Mouse (Mus musculus) lung, embryonic 16.5 days (tissue): ENCODE results near the gene Rnf17. TPM values are rescaled to one million over a fixed set of nuclear protein-coding genes. Genes with fewer than 3 reads are reported as not detected.

Experiments
- ATAC-seq: fragments of 200-750 bp; cut with Nextera tagmentation; 2 replicates; pipeline ENCODE4 v1.8.0; 2017; ENCODE audit warnings: low read depth, mild to moderate bottlenecking, moderate library complexity
- H3K27ac ChIP-seq: fragments of 300-500 bp; sonication (generic); 2 replicates; pipeline ENCODE4 v1.5.1; 2014; ENCODE audit warnings: mild to moderate bottlenecking, control low read depth, low read length
- H3K27me3 ChIP-seq: fragments of 300-500 bp; sonication (generic); 2 replicates; pipeline ENCODE4 v1.6.1; 2014; ENCODE audit warnings: low read depth, low read length, mixed read lengths; ENCODE audit not compliant: control insufficient read depth, insufficient read depth
- H3K36me3 ChIP-seq: fragments of 300-500 bp; sonication (generic); 2 replicates; pipeline ENCODE4 v1.6.1; 2014; ENCODE audit warnings: low read length; ENCODE audit not compliant: control insufficient read depth, insufficient read depth
- H3K4me1 ChIP-seq: fragments of 300-500 bp; sonication (generic); replicated peaks from 2 replicates; pipeline ENCODE4 v1.6.1; 2014; ENCODE audit warnings: low read length, mixed read lengths; ENCODE audit not compliant: control insufficient read depth, insufficient read depth
- H3K4me2 ChIP-seq: fragments of 300-500 bp; sonication (generic); 2 replicates; pipeline ENCODE4 v1.6.1; 2014; ENCODE audit warnings: low read depth, low read length, control low read depth
- H3K4me3 ChIP-seq: fragments of 300-500 bp; sonication (generic); 2 replicates; pipeline ENCODE4 v1.5.1; 2014; ENCODE audit warnings: mild to moderate bottlenecking, low read length, control low read depth
- H3K9ac ChIP-seq: fragments of 300-500 bp; sonication (generic); 2 replicates; pipeline ENCODE4 v1.6.1; 2014; ENCODE audit warnings: low read length, control low read depth
- H3K9me3 ChIP-seq: fragments of 300-500 bp; sonication (generic); 2 replicates; pipeline ENCODE4 v1.6.1; 2016; ENCODE audit warnings: low read length; ENCODE audit not compliant: control insufficient read depth
- WGBS: fragments of 180-500 bp; shearing (Covaris S2); extraction: QIAGEN DNeasy Blood & Tissue Kit; methylation state at CpG from one replicate; pipeline ENCODE4 v1.1.7; 2014; 5-methylcytosine and 5-hydroxymethylcytosine counted together
- polyA plus RNA-seq: library from polyadenylated mRNA; unstranded; fragments of >200 nt; fragmentation: Nextera tagmentation; extraction: Ambion mirVana; gene quantifications from 2 replicates; pipeline ENCODE4 v1.2.1, GENCODE M21; 2015

The Rnf17 gene
- polyA plus RNA-seq, 1 experiment from 2014 or later, result 1.4 TPM

- H3K36me3 ChIP-seq, result no peaks in the 10 kb centered on the region
Measured at GRCm38 (mm10) chr14:56550960-56551359, 148.6 kb downstream of the Rnf17 start.

GRCm38 (mm10) chr14:56552924-56553323, 150.5 kb downstream of the Rnf17 start:
- H3K9ac ChIP-seq, result no peak overlapping the region
- no peak overlapping the region for H3K4me2 ChIP-seq
- H3K36me3 ChIP-seq, result no peaks in the 10 kb centered on the region
- H3K27ac ChIP-seq, result no peak overlapping the region
- H3K4me3 ChIP-seq, result no peak overlapping the region
- no peaks in the 10 kb centered on the region for H3K27me3 ChIP-seq
- ATAC-seq, result no peak
- no peaks in the 10 kb centered on the region for H3K4me1 ChIP-seq
- 93% methylated on average over 6 of the region's 6 CpGs for WGBS
- no peaks in the 10 kb centered on the region for H3K9me3 ChIP-seq

More at GRCm38 (mm10) chr14:56550960-56551359, 148.6 kb downstream of the Rnf17 start:
- no peak overlapping the region for H3K4me2 ChIP-seq
- no peak overlapping the region for H3K9ac ChIP-seq
- no peaks in the 10 kb centered on the region for H3K4me1 ChIP-seq
- WGBS, result 88% methylated on average over 4 of the region's 4 CpGs
- no peak for ATAC-seq
- no peaks in the 10 kb centered on the region for H3K27me3 ChIP-seq
- no peak overlapping the region for H3K27ac ChIP-seq
- H3K4me3 ChIP-seq, result no peak overlapping the region
- H3K9me3 ChIP-seq, result no peaks in the 10 kb centered on the region

- Histone ChIP-seq H3K4me2 (no peak overlapping the region), H3K4me3 (no peak overlapping the region), H3K27ac (no peak overlapping the region), H3K4me1 (no peaks in the 10 kb centered on the region), H3K9me3 (no peaks in the 10 kb centered on the region), H3K9ac (no peak overlapping the region), H3K27me3 (no peaks in the 10 kb centered on the region), H3K36me3 (peaks cover 2% of the 10 kb centered on the region; the same call in 1 of the 2 replicates)
- ATAC-seq, result no peak
- 93% methylated on average over 7 of the region's 7 CpGs for WGBS
Measured at GRCm38 (mm10) chr14:56553331-56553730, 150.9 kb downstream of the Rnf17 start.

DNA sequence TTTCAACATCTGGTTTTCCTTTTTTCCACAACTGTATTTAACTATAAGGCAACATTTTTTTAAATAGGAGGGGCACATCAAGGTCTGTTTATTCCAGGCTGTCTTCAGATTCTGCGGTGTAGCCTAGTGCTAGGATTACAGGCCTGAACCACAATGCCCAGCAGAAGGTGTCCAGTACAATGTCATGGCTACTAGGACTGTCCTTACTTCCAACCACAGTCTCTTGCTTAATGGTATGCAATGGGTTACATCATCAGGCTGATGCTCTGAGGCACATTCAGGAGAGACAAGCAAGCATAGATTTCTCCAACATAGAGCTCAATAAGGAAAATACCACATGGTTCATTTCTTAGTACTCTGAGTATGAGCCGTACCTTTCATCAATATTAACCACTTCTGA, 152.3 kb downstream of the Rnf17 start:
- H3K4me2 ChIP-seq, result no peak overlapping the region
- WGBS, result 93% methylated on average over 2 of the region's 2 CpGs
- H3K27me3 ChIP-seq, result no peaks in the 10 kb centered on the region
- no peak overlapping the region for H3K9ac ChIP-seq
- H3K36me3 ChIP-seq, result peaks cover 5% of the 10 kb centered on the region; the same call in 1 of the 2 replicates
- H3K27ac ChIP-seq, result no peak overlapping the region
- ATAC-seq, result no peak
- H3K9me3 ChIP-seq, result no peaks in the 10 kb centered on the region
- H3K4me1 ChIP-seq, result no peaks in the 10 kb centered on the region
- H3K4me3 ChIP-seq, result no peak overlapping the region

DNA sequence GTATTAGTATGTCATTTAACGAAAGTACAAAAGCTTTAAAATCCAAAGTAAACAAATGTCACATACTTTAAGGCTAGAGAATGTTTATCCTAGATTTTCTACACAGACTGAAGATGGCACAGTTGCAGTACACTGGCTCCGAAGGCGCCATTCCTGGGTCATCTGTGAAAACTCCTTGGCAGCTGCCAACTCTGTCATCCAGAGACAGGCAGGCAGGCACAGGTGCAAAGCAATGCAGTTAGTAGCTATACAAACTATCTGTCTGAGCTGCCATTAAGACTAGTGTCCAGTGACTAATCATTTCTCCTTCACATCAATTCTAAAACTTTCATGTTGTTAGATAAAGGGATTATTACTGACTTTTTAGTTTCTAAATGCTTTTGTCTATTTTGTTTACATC, 156.8 kb downstream of the Rnf17 start:
- no peaks in the 10 kb centered on the region for H3K27me3 ChIP-seq
- no peak for ATAC-seq
- no peak overlapping the region for H3K27ac ChIP-seq
- WGBS, result 63% methylated on average over 3 of the region's 3 CpGs
- H3K4me1 ChIP-seq, result no peaks in the 10 kb centered on the region
- H3K36me3 ChIP-seq, result peaks cover 5% of the 10 kb centered on the region
- no peaks in the 10 kb centered on the region for H3K9me3 ChIP-seq
- no peak overlapping the region for H3K9ac ChIP-seq
- H3K4me3 ChIP-seq, result no peak overlapping the region
- no peak overlapping the region for H3K4me2 ChIP-seq

GRCm38 (mm10) chr14:56567476-56567875, 165.1 kb downstream of the Rnf17 start:
- Histone ChIP-seq H3K4me2 (0 out of 2 replicates have a peak overlapping the region, but pooled peaks have one; percentile 14), H3K27ac (peak overlapping the region; percentile 24; the same call in 1 of the 2 replicates), H3K4me3 (no peak overlapping the region), H3K4me1 (peaks cover 7% of the 10 kb centered on the region), H3K36me3 (no peaks in the 10 kb centered on the region; the same call in 1 of the 2 replicates), H3K27me3 (no peaks in the 10 kb centered on the region), H3K9me3 (no peaks in the 10 kb centered on the region), H3K9ac (no peak overlapping the region)
- ATAC-seq, result no peak
- 50% methylated on average over 7 of the region's 7 CpGs for WGBS

- Histone ChIP-seq H3K36me3 (no peaks in the 10 kb centered on the region), H3K4me1 (peaks cover 8% of the 10 kb centered on the region), H3K27me3 (no peaks in the 10 kb centered on the region), H3K9me3 (no peaks in the 10 kb centered on the region), H3K27ac (no peak overlapping the region), H3K4me2 (no peak overlapping the region), H3K4me3 (no peak overlapping the region), H3K9ac (no peak overlapping the region)
- WGBS, result 80% methylated on average over 4 of the region's 4 CpGs
- no peak for ATAC-seq
Measured at GRCm38 (mm10) chr14:56569041-56569440, 166.7 kb downstream of the Rnf17 start.

DNA sequence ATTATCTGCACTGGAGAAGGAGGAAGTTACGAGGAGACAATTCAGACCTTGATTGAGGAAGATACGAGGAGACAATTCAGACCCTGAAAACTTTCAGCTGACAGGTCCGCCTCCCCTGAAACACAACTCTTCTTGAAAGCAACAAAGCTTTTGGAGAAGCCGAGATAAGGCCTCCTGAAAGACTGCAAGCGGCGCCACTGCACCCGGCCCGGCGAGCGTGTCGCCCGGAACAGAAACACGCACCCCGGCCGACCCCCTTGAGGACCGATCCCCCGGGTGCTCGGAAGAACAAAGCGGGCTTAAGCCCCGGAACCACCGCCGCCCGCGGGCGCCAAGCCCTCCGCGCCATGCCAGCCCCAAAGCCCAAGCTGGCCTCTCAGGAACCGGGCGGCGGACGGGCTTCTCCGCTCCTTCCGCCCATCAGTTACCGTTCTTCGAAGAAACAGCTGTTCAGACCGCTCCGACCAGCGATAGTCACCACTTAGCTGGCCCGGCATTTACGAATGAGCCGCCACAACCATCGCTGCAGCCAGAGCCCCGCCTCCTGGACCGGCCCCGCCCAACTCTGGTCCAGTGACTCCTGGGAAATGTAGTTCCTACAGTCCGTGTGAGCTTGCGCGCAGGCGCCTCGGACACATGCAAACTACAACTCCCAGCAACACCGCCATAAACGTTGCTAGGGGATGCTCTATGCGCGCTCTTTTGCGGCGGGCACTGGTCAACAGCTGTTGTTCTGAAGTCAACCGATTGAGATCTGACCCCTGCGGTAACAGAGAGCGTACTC, 169.1 kb downstream of the Rnf17 start:
- peaks cover 11% of the 10 kb centered on the region for H3K4me1 ChIP-seq
- H3K9ac ChIP-seq, result peak overlapping the region; percentile 72
- peak; percentile 99 for ATAC-seq
- WGBS, result under 1% methylated on average over 59 of the region's 59 CpGs
- H3K9me3 ChIP-seq, result no peaks in the 10 kb centered on the region
- peak overlapping the region; percentile 74 for H3K27ac ChIP-seq
- peak overlapping the region; percentile 76 for H3K4me3 ChIP-seq
- H3K36me3 ChIP-seq, result no peaks in the 10 kb centered on the region
- no peaks in the 10 kb centered on the region for H3K27me3 ChIP-seq
- peak overlapping the region; percentile 64 for H3K4me2 ChIP-seq

- H3K9me3 ChIP-seq, result no peaks in the 10 kb centered on the region
- H3K27me3 ChIP-seq, result no peaks in the 10 kb centered on the region
- no peak overlapping the region for H3K27ac ChIP-seq
- H3K4me1 ChIP-seq, result peaks cover 11% of the 10 kb centered on the region
- 0 out of 2 replicates have a peak overlapping the region, but pooled peaks have one; percentile 76 for H3K4me3 ChIP-seq
- H3K36me3 ChIP-seq, result no peaks in the 10 kb centered on the region
- H3K9ac ChIP-seq, result no peak overlapping the region; the same call in 1 of the 2 replicates
- WGBS, result 73% methylated on average over 2 of the region's 2 CpGs
- ATAC-seq, result no peak
- H3K4me2 ChIP-seq, result peak overlapping the region; percentile 61; the same call in 1 of the 2 replicates
Measured at GRCm38 (mm10) chr14:56572546-56572945, 170.2 kb downstream of the Rnf17 start.
